Mouse (Mus musculus) kidney, embryonic 16.5 days (tissue): ENCODE measurements around the gene Vwa8. TPM values are rescaled to one million over a fixed set of nuclear protein-coding genes. Genes with fewer than 3 reads are reported as not detected.
"Not testable (repeated sequence)": the region's sequence is repeated elsewhere in the genome, so short reads cannot be mapped to it uniquely, and the experiment has no call there.

Experiments used
- ATAC-seq: fragments of 200-750 bp; cut with Nextera tagmentation; 2 replicates; pipeline ENCODE4 v1.8.0; 2017; ENCODE audit warnings: moderate TSS enrichment; ENCODE audit not compliant: low FRiP score, low TSS enrichment
- H3K27ac ChIP-seq: fragments of 300-500 bp; sonication (generic); 2 replicates; pipeline ENCODE4 v1.5.1; 2014; ENCODE audit warnings: low read length
- H3K27me3 ChIP-seq: fragments of 300-500 bp; sonication (generic); 2 replicates; pipeline ENCODE4 v1.6.1; 2014; ENCODE audit warnings: low read length, control low read depth, mixed read lengths; ENCODE audit not compliant: insufficient read depth
- H3K36me3 ChIP-seq: fragments of 300-500 bp; sonication (generic); 2 replicates; pipeline ENCODE4 v1.6.1; 2014; ENCODE audit warnings: low read length, control low read depth, mixed read lengths; ENCODE audit not compliant: insufficient read depth
- H3K4me1 ChIP-seq: fragments of 300-500 bp; sonication (generic); 2 replicates; pipeline ENCODE4 v1.6.1; 2014; ENCODE audit warnings: low read length, control low read depth, mixed read lengths; ENCODE audit not compliant: insufficient read depth
- H3K4me2 ChIP-seq: fragments of 300-500 bp; sonication (generic); replicated peaks from 2 replicates; pipeline ENCODE4 v1.6.1; 2014; ENCODE audit warnings: low read depth, low read length
- H3K4me3 ChIP-seq: fragments of 300-500 bp; sonication (generic); 2 replicates; pipeline ENCODE4 v1.5.1; 2014; ENCODE audit warnings: mild to moderate bottlenecking, low read length
- H3K9ac ChIP-seq: fragments of 300-500 bp; sonication (generic); replicated peaks from 2 replicates; pipeline ENCODE4 v1.6.1; 2014; ENCODE audit warnings: low read length
- H3K9me3 ChIP-seq: fragments of 300-500 bp; sonication (generic); 2 replicates; pipeline ENCODE4 v1.6.1; 2016; ENCODE audit warnings: low read length, control low read depth
- WGBS: fragments of 180-500 bp; shearing (Covaris S2); extraction: QIAGEN DNeasy Blood & Tissue Kit; methylation state at CpG from one replicate; pipeline ENCODE4 v1.1.7; 2014; 5-methylcytosine and 5-hydroxymethylcytosine counted together
- polyA plus RNA-seq: library from polyadenylated mRNA; unstranded; fragments of >200 nt; fragmentation: Nextera tagmentation; extraction: Ambion mirVana; gene quantifications from 2 replicates; pipeline ENCODE4 v1.2.1, GENCODE M21; 2015

Vwa8 gene
- polyA plus RNA-seq, 1 experiment from 2014 or later = 16.0 TPM

- Histone ChIP-seq H3K4me2 (no peak overlapping the region), H3K9ac (no peak overlapping the region), H3K27ac (no peak overlapping the region), H3K4me3 (no peak overlapping the region), H3K27me3 (no peaks in the 10 kb centered on the region), H3K9me3 (no peaks in the 10 kb centered on the region), H3K36me3 (no peaks in the 10 kb centered on the region), H3K4me1 (no peaks in the 10 kb centered on the region)
- no peak for ATAC-seq
- WGBS = 92% methylated on average over 2 of the region's 2 CpGs
Observed at GRCm38 (mm10) chr14:78996359-78996758, 147.5 kb downstream of the Vwa8 start.

DNA sequence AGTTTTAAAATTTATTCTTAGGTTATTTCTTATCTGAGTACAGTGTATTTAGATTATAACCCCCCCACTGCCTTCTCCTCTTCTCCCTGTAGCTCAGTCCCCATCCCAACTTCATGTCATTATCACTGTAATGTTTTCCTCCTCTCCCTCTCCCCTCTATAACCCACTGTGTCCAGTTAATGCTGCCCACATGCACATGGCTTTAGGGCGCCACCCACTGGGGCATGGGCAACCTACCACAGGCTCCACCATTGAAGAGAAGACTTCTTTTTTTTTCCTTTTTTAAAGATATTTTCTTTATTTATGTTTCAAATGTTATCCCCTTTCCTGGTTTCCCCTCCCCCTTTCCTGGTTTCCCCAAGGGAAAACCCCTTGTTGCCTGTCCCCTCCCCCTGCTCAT is 154.7 kb downstream of the Vwa8 start:
- H3K36me3 ChIP-seq = no peaks in the 10 kb centered on the region
- no peak for ATAC-seq
- no peak overlapping the region for H3K4me3 ChIP-seq
- WGBS = 93% methylated on average over 1 of the region's 1 CpGs
- H3K9ac ChIP-seq = no peak overlapping the region
- 0 out of 2 replicates have a peak, but pooled peaks cover 4% of the 10 kb centered on the region for H3K4me1 ChIP-seq
- H3K4me2 ChIP-seq = no peak overlapping the region
- H3K27me3 ChIP-seq = no peaks in the 10 kb centered on the region
- no peaks in the 10 kb centered on the region for H3K9me3 ChIP-seq
- H3K27ac ChIP-seq = no peak overlapping the region

GRCm38 (mm10) chr14:79017710-79018109 is 168.9 kb downstream of the Vwa8 start:
- WGBS = 80% methylated on average over 5 of the region's 5 CpGs
- not testable (repeated sequence) for H3K4me3 ChIP-seq, H3K9ac ChIP-seq, H3K9me3 ChIP-seq, H3K36me3 ChIP-seq, H3K4me2 ChIP-seq, H3K27ac ChIP-seq, H3K4me1 ChIP-seq, ATAC-seq, H3K27me3 ChIP-seq

- no peak overlapping the region for H3K27ac ChIP-seq
- H3K27me3 ChIP-seq = no peaks in the 10 kb centered on the region
- no peak overlapping the region for H3K4me3 ChIP-seq
- H3K4me1 ChIP-seq = no peaks in the 10 kb centered on the region
- H3K4me2 ChIP-seq = no peak overlapping the region
- 93% methylated on average over 4 of the region's 4 CpGs for WGBS
- no peaks in the 10 kb centered on the region for H3K9me3 ChIP-seq
- no peak for ATAC-seq
- no peak overlapping the region for H3K9ac ChIP-seq
- H3K36me3 ChIP-seq = no peaks in the 10 kb centered on the region; the same call in 1 of the 2 replicates
Observed at GRCm38 (mm10) chr14:79018564-79018963, 169.7 kb downstream of the Vwa8 start.

DNA sequence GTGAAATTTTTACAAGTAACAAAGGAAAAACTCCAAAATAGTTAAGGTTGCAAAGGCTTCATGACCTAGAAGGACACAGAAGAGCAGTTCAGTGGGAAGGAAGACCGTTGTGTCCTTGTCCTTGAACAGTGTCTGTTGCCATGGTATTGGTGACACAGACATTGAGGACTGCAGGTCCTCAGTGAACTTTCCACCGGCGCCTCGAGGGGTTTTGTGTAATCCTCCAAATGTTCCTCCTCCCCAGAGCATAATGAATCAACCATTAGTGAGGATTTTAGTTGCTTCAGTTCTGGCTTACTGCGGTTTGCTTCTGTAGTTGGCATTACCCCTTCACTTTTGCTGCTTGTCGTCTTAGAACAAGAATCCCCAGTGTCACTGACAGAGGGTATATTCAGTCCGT is 172.9 kb downstream of the Vwa8 start:
- Histone ChIP-seq H3K36me3 (no peaks in the 10 kb centered on the region; the same call in 1 of the 2 replicates), H3K9ac (no peak overlapping the region), H3K4me3 (no peak overlapping the region), H3K27me3 (no peaks in the 10 kb centered on the region), H3K27ac (no peak overlapping the region), H3K9me3 (no peaks in the 10 kb centered on the region), H3K4me2 (no peak overlapping the region), H3K4me1 (no peaks in the 10 kb centered on the region)
- 62% methylated on average over 7 of the region's 7 CpGs for WGBS
- no peak for ATAC-seq

DNA sequence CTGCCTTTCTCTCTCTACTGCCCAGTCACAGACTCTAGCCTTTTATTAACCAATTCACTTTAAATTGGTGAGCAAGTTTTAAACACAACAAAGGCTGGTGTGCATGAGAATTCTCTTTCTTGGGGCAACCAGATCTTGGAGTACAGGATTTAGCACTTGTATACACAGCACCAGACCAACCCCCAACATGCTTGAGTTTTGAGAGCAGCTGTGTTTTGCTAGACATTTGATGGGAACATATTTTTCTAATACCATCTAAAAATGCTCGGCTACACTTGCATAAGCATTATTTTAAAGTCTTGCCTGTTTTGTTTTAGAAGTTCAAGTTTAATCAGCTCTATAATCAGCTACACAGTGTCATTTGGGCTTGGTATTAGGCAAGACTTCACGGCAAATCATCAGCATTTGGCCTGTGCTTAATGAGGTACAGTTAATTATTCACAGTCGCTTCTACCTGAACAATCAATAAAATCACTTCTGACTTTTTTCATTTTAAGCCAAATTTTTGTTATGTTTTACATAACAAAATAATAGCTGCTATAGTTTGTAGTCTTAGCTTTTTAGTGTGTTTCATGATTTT is 180.2 kb downstream of the Vwa8 start:
- ATAC-seq = no peak
- Histone ChIP-seq H3K4me2 (no peak overlapping the region), H3K36me3 (no peaks in the 10 kb centered on the region), H3K4me3 (no peak overlapping the region), H3K27ac (peak overlapping the region; percentile 18; the same call in 1 of the 2 replicates), H3K27me3 (no peaks in the 10 kb centered on the region), H3K9me3 (no peaks in the 10 kb centered on the region), H3K4me1 (0 out of 2 replicates have a peak, but pooled peaks cover 4% of the 10 kb centered on the region), H3K9ac (no peak overlapping the region)
- 63% methylated on average over 3 of the region's 3 CpGs for WGBS

DNA sequence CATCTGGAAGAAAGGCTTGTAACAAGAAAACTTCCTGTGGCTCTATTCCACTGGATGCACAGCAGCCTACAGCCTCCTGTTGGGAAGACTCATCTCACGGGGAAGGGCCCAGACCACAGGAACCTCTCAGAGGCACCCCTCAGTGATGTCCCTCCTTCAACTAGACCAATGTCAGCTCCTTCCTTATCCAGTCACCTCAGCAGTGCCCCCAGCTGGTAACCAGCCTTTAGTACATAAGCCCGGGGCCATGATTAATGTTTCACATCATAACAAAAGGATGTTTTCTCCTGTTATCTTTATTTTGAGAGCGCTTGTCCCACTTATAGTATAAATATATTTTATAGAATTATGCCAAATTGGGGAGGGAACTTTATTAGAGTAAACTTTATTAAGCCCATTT is 181.9 kb downstream of the Vwa8 start:
- no peaks in the 10 kb centered on the region for H3K9me3 ChIP-seq
- H3K4me2 ChIP-seq = no peak overlapping the region
- no peak for ATAC-seq
- H3K4me1 ChIP-seq = peaks cover 9% of the 10 kb centered on the region; the same call in 1 of the 2 replicates
- WGBS = 87% methylated on average over 3 of the region's 3 CpGs
- H3K9ac ChIP-seq = no peak overlapping the region
- H3K36me3 ChIP-seq = no peaks in the 10 kb centered on the region
- no peak overlapping the region for H3K27ac ChIP-seq
- H3K27me3 ChIP-seq = no peaks in the 10 kb centered on the region
- no peak overlapping the region for H3K4me3 ChIP-seq

- Histone ChIP-seq H3K9ac (no peak overlapping the region), H3K4me1 (peaks cover 9% of the 10 kb centered on the region; the same call in 1 of the 2 replicates), H3K36me3 (no peaks in the 10 kb centered on the region), H3K9me3 (no peaks in the 10 kb centered on the region), H3K4me2 (no peak overlapping the region), H3K4me3 (no peak overlapping the region), H3K27me3 (no peaks in the 10 kb centered on the region), H3K27ac (no peak overlapping the region)
- no peak for ATAC-seq
- 87% methylated on average over 8 of the region's 8 CpGs for WGBS
Observed at GRCm38 (mm10) chr14:79031230-79031740, 182.4 kb downstream of the Vwa8 start.

- Histone ChIP-seq H3K4me2 (no peak overlapping the region), H3K9ac (no peak overlapping the region), H3K27me3 (no peaks in the 10 kb centered on the region), H3K9me3 (no peaks in the 10 kb centered on the region), H3K27ac (no peak overlapping the region), H3K4me1 (peaks cover 9% of the 10 kb centered on the region; the same call in 1 of the 2 replicates), H3K4me3 (no peak overlapping the region), H3K36me3 (no peaks in the 10 kb centered on the region)
- no peak for ATAC-seq
- WGBS = 34% methylated on average over 6 of the region's 6 CpGs
Observed at GRCm38 (mm10) chr14:79033396-79033795, 184.5 kb downstream of the Vwa8 start.

GRCm38 (mm10) chr14:79034511-79034913 is 185.7 kb downstream of the Vwa8 start:
- Histone ChIP-seq H3K4me2 (no peak overlapping the region), H3K9me3 (no peaks in the 10 kb centered on the region), H3K27ac (peak overlapping the region; percentile 32; the same call in 1 of the 2 replicates), H3K4me1 (peaks cover 5% of the 10 kb centered on the region; the same call in 1 of the 2 replicates), H3K9ac (no peak overlapping the region), H3K27me3 (no peaks in the 10 kb centered on the region), H3K4me3 (no peak overlapping the region), H3K36me3 (no peaks in the 10 kb centered on the region)
- peak; percentile 69; the same call in 1 of the 2 replicates for ATAC-seq
- WGBS = 57% methylated on average over 9 of the region's 9 CpGs
